Mouse (Mus musculus) thymus, adult 2 months (tissue): ENCODE results near the gene Abhd14a.

Source experiments
- CTCF ChIP-seq: fragments of 200-500 bp; IDR thresholded peaks from 2 replicates; pipeline ENCODE4 v1.5.1; 2012; ENCODE audit warnings: mild to moderate bottlenecking, control low read depth, low read length, moderate library complexity, borderline replicate concordance; ENCODE audit not compliant: control insufficient read depth, poor library complexity, insufficient read depth; ENCODE audit errors: extremely low read depth
- POLR2A ChIP-seq: fragments of 200-500 bp; IDR thresholded peaks from 2 replicates; pipeline ENCODE4 v1.6.1; 2012; ENCODE audit warnings: mild to moderate bottlenecking, low read length, control low read depth, moderate library complexity; ENCODE audit not compliant: control insufficient read depth, poor library complexity, insufficient read depth; ENCODE audit errors: extremely low read depth

- no peak for TF ChIP-seq CTCF
- TF ChIP-seq POLR2A: no peak
Observed at GRCm38 (mm10) chr9:106464751-106465541, 17.5 kb upstream of the Abhd14a start.
